Mouse (Mus musculus) heart, postnatal 10 days (tissue): ENCODE measurements around the gene Hps3. TPM values are rescaled to one million over a fixed set of nuclear protein-coding genes. Genes with fewer than 3 reads are reported as not detected.
A peak's percentile ranks its signal among the peaks of the same experiment; 100 is the strongest.
"Not testable (repeated sequence)": the region's sequence is repeated elsewhere in the genome, so short reads cannot be mapped to it uniquely, and the experiment has no call there.

Experiments
- DNase-seq, 2 experiments: peaks; one replicate each; pipeline ENCODE4 v3.0.0; 2021
- intact Hi-C: fragments of 180-260 bp; cut with DNase I; formaldehyde crosslinking; loops from one replicate; pipeline ENCODE4 v1.15.1; 2025
- total RNA-seq, 2 experiments: library from RNA; stranded (reverse); gene quantifications; 2 replicates each; pipeline ENCODE4 v1.2.3; 2021

Gene Hps3
- total RNA-seq, 2 experiments from 2014 or later = 9.6 to 9.8 TPM

DNA sequence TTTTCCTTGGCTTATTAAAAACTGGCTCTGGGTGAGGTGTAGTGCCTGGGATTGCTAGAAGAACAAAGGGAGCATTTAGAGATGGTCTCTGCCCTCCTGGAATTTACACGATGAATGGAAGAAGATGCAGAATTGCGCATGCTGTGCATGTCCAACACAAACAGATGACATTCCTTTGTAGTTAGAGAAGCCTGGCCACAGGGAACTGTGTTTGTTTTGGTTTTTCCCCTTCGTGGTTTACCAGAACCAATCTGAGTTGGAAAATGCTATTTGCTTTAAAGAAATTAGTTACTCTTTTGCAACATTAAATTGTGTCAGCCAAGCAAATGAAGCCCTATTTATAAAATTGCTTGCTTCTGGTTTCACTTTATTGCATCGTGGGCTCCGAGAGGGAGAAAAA is 78.2 kb downstream of the Hps3 start, which contains the start of gene Cp:
TSS of gene Cp (plus strand) at position 170 of the 400 bp plus-strand sequence.
- peak in 1 of 2 experiments; percentile 42 for DNase-seq
- intact Hi-C loops = no loop called here

DNA sequence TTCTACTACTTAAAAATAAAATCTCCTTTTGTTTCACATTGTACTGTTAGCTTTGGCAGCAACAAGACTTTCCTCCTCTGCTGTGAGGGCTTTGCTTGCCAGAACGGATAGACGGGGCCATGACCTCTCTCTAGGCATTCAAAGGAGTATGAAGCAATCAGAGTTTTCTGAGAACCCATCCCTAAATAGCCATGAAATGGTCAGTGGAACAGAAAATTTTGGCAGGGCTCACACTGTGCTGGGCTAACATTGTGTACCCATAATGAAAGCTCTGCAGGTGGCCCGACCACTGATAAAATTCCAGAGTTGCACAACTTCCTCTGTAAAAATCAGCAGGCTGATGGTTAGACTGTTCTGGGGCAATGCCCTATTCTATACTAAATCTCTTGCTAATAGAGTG is 81.2 kb downstream of the Hps3 start:
- intact Hi-C loops = loop anchor here (5.0 kb wide), 1 partner anchor 47 kb away; no protein-coding TSS in a partner anchor
- peak; percentile 85 to 90 for DNase-seq

DNA sequence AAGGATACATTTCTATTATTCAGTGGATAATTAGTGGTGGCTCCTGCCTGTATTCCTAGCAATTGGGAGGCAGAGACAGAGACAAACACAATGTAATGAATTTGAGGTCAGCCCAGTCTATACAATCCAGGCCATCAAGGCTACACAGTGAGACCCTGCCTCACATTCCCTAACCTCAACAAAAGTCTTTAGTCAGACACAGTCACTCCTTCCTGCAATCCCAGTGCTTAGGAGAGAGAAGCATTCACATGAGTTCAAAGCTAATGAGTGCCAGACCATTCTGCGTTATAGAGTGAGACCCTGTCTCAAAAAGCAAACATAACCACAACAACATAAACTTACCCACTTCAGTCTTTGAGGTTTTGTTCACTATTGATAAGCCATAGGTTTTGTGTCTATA is 81.7 kb downstream of the Hps3 start:
- intact Hi-C loops = loop anchor here (5.0 kb wide), 1 partner anchor 46 kb away; no protein-coding TSS in a partner anchor
- no peak for DNase-seq

DNA sequence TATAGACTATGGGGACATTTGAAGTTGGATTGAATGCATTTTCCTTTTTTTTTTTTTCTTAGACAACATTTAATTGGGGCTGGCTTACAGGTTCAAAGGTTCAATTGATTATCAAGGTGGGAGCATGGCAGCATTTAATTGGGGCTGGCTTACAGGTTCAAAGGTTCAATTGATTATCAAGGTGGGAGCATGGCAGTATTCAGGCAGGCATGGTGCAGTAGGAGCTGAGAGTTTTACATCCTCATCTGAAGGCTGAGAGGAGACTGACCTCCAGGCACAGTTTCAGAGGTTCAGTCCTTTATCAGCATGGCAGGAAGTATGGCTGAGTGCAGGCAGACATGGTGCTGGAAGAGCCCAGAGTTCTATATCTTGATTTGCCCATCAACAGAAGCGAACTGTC is 85.7 kb downstream of the Hps3 start:
- DNase-seq, intact Hi-C loops: not testable (repeated sequence)

DNA sequence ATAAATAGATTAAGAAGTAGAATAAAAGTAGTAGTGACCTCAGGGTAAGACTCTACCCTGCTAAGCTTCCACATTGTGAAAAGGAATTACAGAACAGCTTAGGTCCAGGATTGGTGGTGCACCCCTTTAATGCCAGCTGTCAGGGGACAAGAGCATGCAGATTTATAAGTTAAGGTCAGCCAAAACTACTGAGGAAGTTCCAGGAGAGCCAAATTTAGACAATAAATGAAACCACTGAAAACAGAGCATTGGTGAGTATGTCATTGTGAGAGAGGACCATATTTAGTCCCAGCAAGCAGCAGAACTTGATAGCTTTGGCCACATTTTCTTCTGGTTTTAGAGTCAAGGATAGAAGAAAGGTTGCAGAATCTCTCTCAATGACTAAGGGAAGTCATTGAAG is 86.6 kb downstream of the Hps3 start:
- DNase-seq = no peak
- intact Hi-C loops = no loop called here

Other genes with a start within 250 kb of the Hps3 start
- 10 to 100 TPM in 1 of 2 experiments, 1 to 10 TPM in 1; 9.9 to 15.5 TPM for gene Cp, start 78.3 kb downstream of the Hps3 start, total RNA-seq
- 10 to 100 TPM; 13.9 to 16.5 TPM for gene Hltf, start 22.5 kb upstream of the Hps3 start, total RNA-seq
- 100 to 1,000 TPM; 135 to 143 TPM for gene Gyg, start 120.0 kb upstream of the Hps3 start, total RNA-seq
- gene Cpa3, start 206.9 kb upstream of the Hps3 start, total RNA-seq = 1 to 10 TPM; 4.0 to 5.2 TPM
- not detected for gene Cpb1, start 240.4 kb upstream of the Hps3 start, total RNA-seq